Mouse (Mus musculus) heart, postnatal 4 days (tissue): ENCODE measurements around the gene Cutc. TPM values are rescaled to one million over a fixed set of nuclear protein-coding genes. Genes with fewer than 3 reads are reported as not detected.

Experiments
- DNase-seq: peaks from one replicate; pipeline ENCODE4 v3.0.0; 2021
- total RNA-seq, 2 experiments: library from RNA; stranded (reverse); gene quantifications; 2 replicates each; pipeline ENCODE4 v1.2.3; 2021

Cutc gene
- 1 to 10 TPM; 8.2 to 8.3 TPM for total RNA-seq

- DNase-seq: peak; percentile 98
Observed at GRCm38 (mm10) chr19:43752489-43753225, at the start of gene Cutc, which contains the start of gene Cox15. Gene Cutc, plus strand, starts transcription at chr19:43752996. Gene Cox15, minus strand, starts transcription at chr19:43753000.

- DNase-seq: no peak
Observed at GRCm38 (mm10) chr19:43704211-43704610, 48.6 kb upstream of the Cutc start.

GRCm38 (mm10) chr19:43704787-43705497 is 47.9 kb upstream of the Cutc start:
- DNase-seq: no peak

GRCm38 (mm10) chr19:43708206-43708605 is 44.6 kb upstream of the Cutc start:
- DNase-seq: no peak

- DNase-seq: no peak
Observed at GRCm38 (mm10) chr19:43709317-43709716, 43.5 kb upstream of the Cutc start.

- DNase-seq: no peak
Observed at GRCm38 (mm10) chr19:43711159-43711916, 41.5 kb upstream of the Cutc start.

GRCm38 (mm10) chr19:43711971-43712370 is 40.8 kb upstream of the Cutc start:
- no peak for DNase-seq

- DNase-seq: no peak
Observed at GRCm38 (mm10) chr19:43720061-43720460, 32.7 kb upstream of the Cutc start.

- DNase-seq: no peak
Observed at GRCm38 (mm10) chr19:43722891-43723290, 29.9 kb upstream of the Cutc start.

GRCm38 (mm10) chr19:43723501-43723900 is 29.3 kb upstream of the Cutc start:
- no peak for DNase-seq

GRCm38 (mm10) chr19:43724194-43724593 is 28.6 kb upstream of the Cutc start:
- DNase-seq: no peak

- no peak for DNase-seq
Observed at GRCm38 (mm10) chr19:43724821-43725220, 28.0 kb upstream of the Cutc start.

GRCm38 (mm10) chr19:43726510-43727146 is 26.2 kb upstream of the Cutc start:
- DNase-seq: no peak

GRCm38 (mm10) chr19:43729296-43730036 is 23.3 kb upstream of the Cutc start:
- DNase-seq: peak; percentile 46

GRCm38 (mm10) chr19:43730037-43730428 is 22.8 kb upstream of the Cutc start:
- no peak for DNase-seq

GRCm38 (mm10) chr19:43731157-43731556 is 21.6 kb upstream of the Cutc start:
- no peak for DNase-seq

GRCm38 (mm10) chr19:43738409-43738808 is 14.4 kb upstream of the Cutc start:
- DNase-seq: no peak

- no peak for DNase-seq
Observed at GRCm38 (mm10) chr19:43743401-43743800, 9.4 kb upstream of the Cutc start.

GRCm38 (mm10) chr19:43745740-43746139 is 7.1 kb upstream of the Cutc start:
- DNase-seq: no peak

GRCm38 (mm10) chr19:43747877-43748276 is 4.9 kb upstream of the Cutc start:
- no peak for DNase-seq

GRCm38 (mm10) chr19:43750008-43750407 is 2.8 kb upstream of the Cutc start:
- DNase-seq: no peak
